Mouse (Mus musculus) left cerebral cortex, postnatal 14 days (tissue): ENCODE data around the gene Fuk. TPM values are rescaled to one million over a fixed set of nuclear protein-coding genes. Genes with fewer than 3 reads are reported as not detected.
"Not testable (repeated sequence)": the region's sequence is repeated elsewhere in the genome, so short reads cannot be mapped to it uniquely, and the experiment has no call there.

ENCODE experiments used
- DNase-seq, 2 experiments: peaks; one replicate each; pipeline ENCODE4 v3.0.0; 2021 to 2022; ENCODE audit warnings: low spot score in 2 of 2, mixed read lengths in 1 of 2
- intact Hi-C: fragments of 180-260 bp; cut with DNase I; formaldehyde crosslinking; loops from one replicate; pipeline ENCODE4 v1.15.1; 2025
- total RNA-seq, 2 experiments: library from RNA; stranded (reverse); gene quantifications; 2 replicates each; pipeline ENCODE4 v1.2.3; 2021

The Fuk gene
- total RNA-seq, 2 experiments from 2014 or later = 15.6 to 16.9 TPM

DNA sequence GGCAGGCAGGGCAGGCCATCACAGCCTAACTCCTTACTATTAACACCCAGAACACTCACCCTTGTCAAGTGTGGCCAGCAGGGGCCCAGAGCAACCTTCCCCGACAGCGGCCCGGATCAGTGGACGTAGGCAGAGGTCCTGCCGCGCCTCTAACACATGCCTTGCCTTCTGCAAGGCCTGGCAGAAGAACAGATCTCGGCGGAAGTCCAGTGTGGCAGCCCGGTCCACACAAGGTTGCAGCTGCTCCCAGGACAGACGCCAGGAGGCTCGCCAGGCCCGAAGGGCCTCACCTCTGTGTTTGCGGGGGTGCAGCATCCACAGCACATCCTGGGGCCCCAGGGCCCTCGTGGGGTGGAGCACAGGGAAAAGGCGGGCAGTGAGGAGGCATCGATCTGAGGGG is 13.4 kb downstream of the Fuk start:
- intact Hi-C loops = no loop called here
- DNase-seq = no peak

DNA sequence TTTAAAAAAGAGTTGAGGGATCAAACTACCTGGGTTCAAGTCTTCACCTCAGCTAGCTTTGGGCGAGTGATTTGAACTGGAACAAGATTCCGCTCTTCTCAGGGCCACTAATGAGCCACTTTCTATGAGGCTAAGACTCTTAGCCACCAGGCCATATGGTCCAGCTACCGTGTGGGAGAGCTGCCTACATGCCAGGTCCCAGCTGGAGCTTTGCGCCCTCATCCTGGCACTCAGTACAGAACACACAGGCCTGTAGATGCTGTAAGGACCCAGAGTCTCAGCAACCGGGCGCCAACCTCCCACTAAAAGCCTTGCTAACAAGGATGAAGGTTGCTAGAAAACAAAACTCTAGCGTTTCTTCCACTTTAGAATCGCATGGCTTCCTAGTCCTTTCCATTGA is 13.8 kb downstream of the Fuk start:
- intact Hi-C loops = no loop called here
- no peak for DNase-seq

DNA sequence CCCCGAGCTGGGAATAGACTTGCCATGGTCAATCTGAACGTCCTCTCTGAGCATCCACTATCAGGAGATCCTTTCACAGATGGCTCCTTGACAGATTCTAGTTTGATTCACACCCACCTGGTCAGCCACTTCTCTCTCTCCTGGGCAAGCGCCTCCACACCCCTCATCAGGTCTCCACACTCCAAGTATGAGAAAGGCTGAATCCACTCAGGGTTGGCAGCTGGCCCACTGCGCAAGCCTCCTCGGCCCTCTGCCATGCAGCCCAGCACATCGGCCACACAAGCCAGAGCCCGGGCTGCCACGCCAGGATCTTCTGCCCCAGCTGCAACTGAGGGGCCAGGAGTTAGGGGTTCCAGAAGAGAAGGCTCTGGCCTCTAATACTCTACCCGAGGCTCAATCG is 14.7 kb downstream of the Fuk start:
- no peak for DNase-seq
- intact Hi-C loops = no loop called here

DNA sequence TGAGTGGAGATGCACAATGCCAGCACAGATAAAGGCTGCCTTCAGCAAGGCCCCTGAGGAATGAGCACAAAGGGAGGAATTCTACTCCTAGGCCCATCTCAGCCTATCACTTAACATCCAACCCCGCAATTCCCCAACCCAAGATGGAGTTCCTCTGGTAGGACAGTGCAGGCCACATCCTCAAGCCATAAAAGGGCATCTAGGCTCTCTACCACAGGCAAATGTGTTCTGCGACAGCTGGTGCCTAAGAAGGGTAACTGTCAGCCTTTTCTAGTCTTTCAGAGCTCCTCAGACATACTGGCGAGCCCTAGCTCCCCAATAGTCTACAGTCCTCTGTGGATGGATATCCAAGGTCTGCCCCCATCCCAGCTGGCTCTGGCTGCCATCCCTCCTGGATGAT is 15.7 kb downstream of the Fuk start:
- intact Hi-C loops = no loop called here

DNA sequence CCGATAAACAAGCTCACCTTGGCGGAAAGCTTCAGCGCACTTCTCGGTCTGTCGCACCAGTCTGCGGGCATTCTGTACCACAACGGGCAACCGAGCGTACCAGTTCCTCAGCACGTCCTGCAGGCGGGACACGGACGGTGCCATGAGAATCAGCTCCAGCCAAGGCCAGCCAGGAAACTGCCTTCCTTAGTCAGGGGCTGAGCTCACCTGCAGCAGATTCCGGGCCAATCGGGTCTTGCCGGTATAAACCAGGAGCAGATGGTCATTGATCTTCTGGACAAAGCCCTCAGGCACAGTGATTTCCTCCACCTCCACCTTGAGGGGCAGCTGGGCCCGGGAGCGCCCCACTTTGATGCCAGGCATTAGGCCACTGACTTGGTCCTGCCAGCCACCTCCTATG is 18.5 kb downstream of the Fuk start:
- no peak for DNase-seq
- intact Hi-C loops = no loop called here

More for the DNA sequence above, 15.7 kb downstream of the Fuk start:
- DNase-seq = no peak

DNA sequence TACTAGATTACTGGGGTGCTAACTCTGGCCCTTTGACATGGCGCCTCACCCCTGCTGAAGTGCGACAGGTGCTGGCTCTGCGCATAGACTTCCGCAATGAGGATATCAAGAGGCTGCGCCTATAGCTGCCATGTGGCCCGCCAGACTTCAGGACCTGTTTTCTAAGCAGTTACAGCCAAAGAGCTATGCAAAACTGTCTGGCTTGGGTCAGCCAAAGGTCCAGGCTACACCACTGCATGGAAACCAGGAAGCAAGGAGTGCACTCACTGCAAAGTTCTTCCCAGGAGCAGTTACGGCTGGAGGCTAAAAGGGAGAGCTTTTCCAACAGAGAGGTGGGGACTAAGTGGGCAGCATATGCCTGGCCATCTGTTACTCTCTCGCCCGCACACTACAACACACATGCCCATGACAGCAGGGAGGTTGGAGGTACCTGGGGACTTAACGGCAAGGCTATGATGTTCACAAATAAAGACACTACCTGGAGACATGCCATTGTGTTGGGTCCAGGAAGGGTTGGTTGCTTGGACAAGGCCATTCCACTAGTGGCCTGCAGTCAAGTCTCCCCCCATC is 20.5 kb downstream of the Fuk start:
- intact Hi-C loops = no loop called here
- no peak for DNase-seq

DNA sequence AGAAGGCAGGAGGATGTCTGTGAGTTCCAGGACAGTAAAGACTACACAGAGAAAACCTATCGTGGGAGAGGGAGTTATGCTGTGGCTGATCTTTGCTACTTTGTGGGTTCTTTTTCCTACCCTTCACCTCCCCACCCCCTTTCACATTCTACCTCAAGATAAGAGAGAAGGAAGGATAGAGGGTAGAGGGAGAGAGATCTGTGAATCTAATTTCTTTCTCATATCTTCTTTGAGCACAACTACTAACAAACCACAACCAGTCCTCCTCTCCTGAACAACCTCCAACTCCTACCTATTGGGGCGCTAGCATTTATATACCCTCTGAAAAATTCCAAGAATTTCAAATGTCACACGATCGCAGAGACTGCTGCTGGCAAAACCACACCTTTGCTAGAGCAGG is 24.4 kb downstream of the Fuk start:
- no peak for DNase-seq
- intact Hi-C loops = no loop called here

DNA sequence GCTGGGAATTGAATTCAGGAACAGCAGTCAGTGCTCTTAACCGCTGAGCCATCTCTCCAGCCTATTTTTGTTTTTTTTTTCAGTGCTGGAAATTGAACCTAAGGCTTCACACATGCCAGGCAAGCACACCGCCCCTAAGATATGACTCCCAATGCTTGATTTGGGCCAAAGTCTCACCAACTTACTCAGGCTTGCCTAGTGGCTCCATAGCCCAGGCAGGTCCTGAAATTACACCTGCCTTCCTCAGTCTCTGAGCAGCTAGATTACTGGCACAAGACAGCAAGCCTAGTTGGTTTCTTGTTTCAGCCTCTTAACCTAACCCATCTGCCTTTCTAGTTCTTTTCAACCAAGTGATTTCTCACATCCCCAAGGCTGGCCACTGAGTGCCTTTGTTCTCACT is 31.8 kb downstream of the Fuk start:
- DNase-seq = no peak
- intact Hi-C loops = no loop called here

DNA sequence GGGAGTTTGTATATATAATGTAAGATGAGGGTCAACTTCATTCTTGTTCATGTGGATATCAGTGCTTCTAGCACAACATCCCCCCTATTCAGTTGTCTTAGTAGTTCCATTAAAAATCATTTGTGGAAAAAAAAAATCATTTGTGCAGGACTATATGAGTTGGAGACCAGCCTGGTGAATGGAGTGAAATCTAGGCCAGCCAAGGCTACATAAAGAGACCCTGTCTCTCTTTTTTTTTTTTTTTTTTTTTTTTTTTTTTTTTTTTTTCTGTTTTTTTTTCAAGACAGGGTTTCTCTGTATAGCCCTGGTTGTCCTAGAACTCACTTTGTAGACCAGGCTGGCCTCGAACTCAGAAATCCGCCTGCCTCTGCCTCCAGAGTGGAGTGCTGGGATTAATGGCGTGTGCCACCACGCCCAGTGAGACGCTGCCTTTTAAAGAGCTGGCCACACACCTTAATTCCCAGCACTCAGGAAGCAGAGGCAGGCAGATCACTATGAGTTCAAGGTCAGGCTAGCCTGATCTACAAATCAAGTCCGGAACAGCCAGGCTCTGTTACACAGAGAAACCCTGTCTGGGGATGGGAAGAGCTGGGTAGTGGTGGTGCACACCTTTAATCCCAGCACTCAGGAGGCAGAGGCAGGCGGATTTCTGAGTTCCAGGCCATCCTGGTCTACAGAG is 40.8 kb downstream of the Fuk start:
- not testable (repeated sequence) for DNase-seq
- intact Hi-C loops = loop anchor here (10.0 kb wide), 1 partner anchor 123 kb away; no protein-coding TSS in a partner anchor

DNA sequence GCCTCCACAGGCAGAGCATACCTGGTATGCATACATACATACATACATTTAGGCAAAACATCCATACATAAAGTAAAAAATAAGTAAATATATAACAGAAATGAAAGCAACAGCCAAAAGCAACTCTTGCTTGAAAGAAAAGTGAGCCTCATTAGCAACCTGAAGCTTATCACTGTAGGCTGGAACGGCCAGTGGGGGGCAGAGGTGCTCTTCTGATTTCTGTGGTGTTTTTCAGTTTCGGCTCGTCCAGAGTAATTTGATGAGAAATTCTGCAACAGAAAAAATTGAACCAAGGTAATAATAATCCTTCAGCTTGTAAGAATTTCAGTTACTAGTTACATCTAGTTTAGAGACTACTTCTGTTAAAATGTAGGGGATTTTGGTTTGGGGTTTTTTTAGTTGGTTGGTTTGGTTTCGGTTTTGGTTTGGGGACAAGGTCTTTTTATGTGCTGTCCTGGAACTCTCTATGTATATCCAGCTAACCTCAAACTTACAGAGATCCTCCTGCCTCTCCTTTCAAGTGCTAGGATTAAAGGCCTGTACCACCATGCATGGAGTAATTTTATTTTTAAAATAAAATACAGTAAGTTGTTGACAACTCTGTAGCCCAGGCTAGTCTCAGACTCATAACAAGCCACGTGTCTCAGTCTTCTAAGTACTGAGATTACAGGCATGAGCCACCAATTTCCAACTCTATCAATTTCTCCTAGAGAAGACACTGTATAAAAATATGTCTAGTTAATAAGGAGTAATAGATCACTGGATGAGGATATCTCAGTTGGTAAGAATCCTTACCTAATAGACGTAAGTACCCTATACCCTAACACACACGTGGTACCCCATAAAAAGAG is 42.4 kb downstream of the Fuk start:
- intact Hi-C loops = loop anchor here (10.0 kb wide), 1 partner anchor 125 kb away; no protein-coding TSS in a partner anchor
- no peak for DNase-seq

DNA sequence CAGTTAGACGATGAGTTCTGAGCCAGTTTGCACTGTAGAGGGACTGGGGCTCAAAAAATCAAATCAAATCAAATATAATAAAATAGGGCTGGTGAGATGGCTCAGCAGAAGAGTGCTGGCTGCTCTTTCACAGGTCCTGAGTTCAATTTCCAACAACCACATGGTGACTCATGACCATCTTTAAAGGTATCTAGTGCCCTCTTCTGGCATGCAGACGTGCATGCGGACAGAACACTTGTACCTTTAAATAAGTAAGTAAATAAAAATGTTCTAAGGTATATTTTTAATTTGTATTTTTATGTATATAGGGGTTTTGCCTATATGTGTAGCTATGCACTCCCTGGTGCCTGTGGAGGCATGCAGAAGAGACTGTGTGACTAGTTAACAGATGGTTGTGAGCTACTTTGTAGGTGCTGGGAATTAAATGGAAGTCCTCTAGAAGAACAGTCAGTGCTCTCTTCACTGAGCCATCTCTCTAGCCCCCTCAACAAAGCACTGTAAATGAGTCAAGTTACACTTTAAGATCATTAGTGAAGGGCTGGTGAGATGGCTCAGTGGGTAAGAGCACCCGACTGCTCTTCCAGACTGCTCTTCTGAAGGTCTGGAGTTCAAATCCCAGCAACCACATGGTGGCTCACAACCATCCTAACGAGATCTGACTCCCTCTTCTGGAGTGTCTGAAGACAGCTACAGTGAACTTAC is 45.4 kb downstream of the Fuk start:
- intact Hi-C loops = no loop called here
- no peak for DNase-seq

DNA sequence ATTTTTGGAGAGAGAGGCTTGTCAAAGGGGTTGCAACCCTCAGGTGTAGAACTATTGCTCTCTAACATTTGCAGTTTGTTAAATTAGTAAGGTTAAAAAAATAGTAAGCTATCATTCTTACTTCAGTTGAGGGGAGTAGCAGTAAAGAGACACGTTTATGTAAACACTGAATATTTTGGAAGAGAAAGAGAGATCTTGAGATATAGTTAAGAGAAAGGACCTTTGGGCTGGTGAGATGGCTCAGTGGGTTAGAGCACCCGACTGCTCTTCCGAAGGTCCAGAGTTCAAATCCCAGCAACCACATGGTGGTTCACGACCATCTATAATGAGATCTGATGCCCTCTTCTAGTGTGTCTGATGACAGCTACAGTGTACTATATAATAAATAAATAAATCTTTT is 46.2 kb downstream of the Fuk start:
- DNase-seq, intact Hi-C loops: not testable (repeated sequence)

DNA sequence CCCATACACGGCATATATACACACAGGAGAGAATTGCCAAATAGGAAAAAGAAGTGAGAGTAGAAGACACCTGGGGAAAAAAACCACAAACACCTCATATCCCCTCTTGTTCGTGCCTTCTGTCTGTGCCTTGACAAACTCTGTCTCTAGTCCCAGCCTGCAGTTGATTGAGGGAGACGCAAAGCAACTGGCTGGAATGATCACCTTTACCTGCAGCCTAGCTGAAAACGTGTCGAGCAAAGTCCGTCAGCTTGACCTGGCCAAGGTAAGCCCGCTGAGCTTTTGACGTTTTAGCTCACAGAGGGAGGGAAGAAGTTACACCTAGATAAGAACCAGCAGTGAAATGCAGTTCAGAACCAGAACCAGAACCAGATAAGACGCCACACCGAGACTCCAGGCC is 51.1 kb downstream of the Fuk start:
- no peak for DNase-seq
- intact Hi-C loops = no loop called here

DNA sequence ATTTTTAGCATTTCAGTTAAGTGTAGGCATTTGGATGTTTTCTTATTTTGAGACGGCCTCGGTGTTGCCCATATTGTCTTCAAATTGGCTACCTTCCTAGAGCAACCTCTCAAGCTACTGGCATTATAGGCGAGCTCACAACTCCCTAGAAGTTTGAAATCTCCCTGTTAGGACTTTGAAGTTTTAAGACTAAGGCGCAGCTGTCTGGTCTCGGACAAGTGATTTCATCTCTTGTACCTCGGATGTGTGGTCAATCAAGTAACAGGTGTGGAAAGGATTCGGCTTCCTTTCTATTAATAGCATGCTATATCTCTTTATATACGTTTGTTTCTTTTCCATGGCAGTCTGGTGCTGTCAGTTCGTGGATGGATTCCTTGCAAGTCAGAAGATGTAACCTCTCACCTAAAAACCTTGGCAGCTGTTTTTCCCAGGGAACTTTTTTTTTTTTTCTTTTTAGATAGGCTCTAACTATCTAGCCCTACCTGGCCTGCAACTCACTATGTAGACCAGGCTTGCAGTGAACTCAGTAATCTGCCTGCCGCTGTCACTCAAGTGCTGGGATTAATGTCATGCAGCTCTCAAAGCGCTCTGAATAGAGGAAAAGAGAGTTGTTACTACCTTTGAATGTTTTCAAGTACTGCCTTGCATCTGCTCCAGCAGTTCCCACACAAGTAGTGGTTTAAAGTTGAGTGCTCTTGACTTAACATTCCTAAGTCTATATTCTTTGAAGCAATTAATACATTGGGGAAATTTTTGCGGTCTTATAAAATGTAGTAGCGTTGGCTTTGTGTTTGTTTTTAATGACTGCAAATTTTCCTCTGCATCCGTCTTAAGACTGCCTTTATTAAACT is 54.4 kb downstream of the Fuk start:
- intact Hi-C loops = no loop called here

DNA sequence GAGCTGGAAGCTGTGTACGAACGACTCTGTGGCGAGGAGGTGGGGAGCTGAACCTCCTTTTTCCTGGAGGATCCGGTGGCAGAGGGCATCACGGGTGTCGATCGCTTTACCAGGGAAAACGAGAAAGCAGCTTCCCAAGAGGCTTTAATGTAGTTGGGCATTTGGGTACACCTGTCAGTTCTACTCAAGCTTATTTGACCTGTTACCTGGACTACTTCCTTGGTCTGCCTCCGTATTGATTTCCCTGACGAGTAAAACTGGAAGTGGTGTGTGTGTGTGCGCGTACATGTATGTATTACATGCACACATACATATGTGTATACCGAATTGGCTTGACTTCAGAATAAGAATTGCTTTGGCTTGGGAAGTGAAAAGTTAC is 55.1 kb downstream of the Fuk start:
- intact Hi-C loops = no loop called here
- no peak for DNase-seq

More for the DNA sequence above, 54.4 kb downstream of the Fuk start:
- DNase-seq = no peak

DNA sequence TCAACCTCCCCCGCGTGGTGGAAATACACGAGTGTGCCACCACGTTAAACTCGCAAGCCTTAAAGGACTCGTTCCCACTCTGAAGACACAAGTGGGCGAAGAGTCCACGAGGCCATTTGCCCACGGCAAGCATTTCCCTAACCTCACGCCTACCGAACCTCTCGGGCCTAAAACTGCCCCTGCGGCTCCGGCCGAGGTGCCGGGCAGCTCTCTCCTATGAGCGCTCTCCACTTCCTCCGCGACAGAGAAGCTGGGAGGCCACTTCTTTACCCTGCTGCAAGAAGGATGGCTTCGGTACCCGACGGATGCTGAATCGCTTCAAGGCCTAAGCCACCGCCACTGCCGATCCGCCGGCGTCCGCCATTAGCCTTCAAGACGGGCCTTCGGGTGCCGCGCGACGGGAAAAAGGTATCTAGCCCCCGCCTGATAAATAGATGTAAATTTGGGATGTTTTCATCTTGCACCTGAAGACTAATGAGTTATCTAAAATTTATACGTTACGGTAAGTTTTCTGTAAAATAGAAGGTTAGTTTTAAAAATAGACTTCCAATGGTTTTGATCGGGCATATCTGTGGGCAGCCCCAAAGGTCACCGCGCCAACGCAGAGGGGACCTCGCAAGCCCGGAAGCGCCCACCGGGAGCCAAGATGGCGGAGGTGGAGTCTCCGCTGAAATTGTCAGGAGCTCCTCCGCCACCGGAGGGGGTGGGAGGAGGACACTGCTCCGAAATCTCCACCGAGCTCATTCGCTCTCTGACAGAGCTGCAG is 55.7 kb downstream of the Fuk start, which contains the start of the genes Cog4 and Sf3b3:
Gene Cog4, plus strand, starts transcription at position 196 of the 766 bp plus-strand sequence.
Gene Sf3b3, minus strand, starts transcription at position 383 of the 766 bp plus-strand sequence.
- intact Hi-C loops = no loop called here
- peak; percentile 85 to 88 for DNase-seq

DNA sequence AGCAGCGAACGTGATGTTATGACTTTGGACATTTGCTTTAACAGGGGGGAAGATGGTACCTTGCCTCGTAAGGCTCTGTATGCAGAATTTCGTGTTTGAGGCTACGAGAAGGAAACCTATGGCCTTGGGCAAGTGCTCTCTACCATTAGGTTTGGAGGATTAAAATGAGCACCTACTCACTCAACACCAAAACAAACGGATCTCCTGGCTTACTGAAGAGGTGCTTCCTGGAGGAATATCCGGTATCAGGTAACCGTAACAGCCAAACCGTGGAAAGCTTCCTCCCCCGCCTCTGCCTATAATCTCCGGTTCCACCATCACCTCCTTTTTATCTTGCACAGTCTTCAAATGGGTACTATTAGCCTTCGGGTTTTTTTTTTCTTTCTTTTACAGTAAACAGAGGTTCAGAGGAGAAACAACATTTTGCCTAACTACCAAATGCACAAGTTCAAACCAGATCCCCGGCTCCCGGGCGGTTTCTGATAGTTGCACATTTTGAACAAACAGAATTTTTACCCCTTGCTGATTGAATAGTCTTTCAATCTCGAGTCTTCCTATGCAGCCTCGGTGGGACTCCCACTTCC is 56.4 kb downstream of the Fuk start:
- DNase-seq = no peak
- intact Hi-C loops = no loop called here

DNA sequence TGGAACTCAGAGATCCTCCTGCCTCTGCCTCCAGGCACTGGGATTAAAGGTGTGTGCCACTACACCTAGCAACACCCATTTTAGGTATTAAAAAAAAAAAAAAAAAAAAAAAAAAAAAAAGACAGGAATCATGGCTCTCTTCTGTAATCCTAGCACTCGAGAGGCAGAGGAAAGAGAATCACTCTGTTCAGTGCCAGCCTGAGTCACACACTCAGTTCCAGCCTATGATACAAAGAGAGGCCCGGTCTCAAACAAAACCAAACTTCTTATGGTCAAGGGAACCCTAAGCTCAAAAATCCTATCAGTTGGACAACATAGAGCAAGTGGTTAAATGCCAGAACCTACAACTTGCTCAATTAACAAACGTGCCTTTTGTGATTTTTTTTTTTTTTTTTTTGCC is 57.3 kb downstream of the Fuk start:
- intact Hi-C loops = loop anchor here (5.0 kb wide), 1 partner anchor 93 kb away; no protein-coding TSS in a partner anchor
- DNase-seq = no peak
